Mouse (Mus musculus) bone marrow macrophage, adult 2 months (primary cell): Measurements from ENCODE around the gene Cavin1.

Experiments used
- CTCF ChIP-seq: IDR thresholded peaks from 2 replicates; pipeline ENCODE4 v1.5.1; 2012; ENCODE audit warnings: low read depth, mild to moderate bottlenecking, low read length, moderate library complexity
- POLR2A ChIP-seq: IDR thresholded peaks from 2 replicates; pipeline ENCODE4 v1.6.1; 2012; ENCODE audit warnings: mild to moderate bottlenecking, low read depth, low read length, borderline replicate concordance

GRCm38 (mm10) chr11:100964901-100965542 lies 5.7 kb downstream of the Cavin1 start:
- no peak for TF ChIP-seq CTCF
- TF ChIP-seq POLR2A: no peak
